Mouse (Mus musculus): ENCODE data around the gene Kcnh1. TPM values are rescaled to one million over a fixed set of nuclear protein-coding genes. Genes with fewer than 3 reads are reported as not detected.

The Kcnh1 gene
- polyA plus RNA-seq, 1 experiment from 2014 or later: 0.04 TPM

DNA sequence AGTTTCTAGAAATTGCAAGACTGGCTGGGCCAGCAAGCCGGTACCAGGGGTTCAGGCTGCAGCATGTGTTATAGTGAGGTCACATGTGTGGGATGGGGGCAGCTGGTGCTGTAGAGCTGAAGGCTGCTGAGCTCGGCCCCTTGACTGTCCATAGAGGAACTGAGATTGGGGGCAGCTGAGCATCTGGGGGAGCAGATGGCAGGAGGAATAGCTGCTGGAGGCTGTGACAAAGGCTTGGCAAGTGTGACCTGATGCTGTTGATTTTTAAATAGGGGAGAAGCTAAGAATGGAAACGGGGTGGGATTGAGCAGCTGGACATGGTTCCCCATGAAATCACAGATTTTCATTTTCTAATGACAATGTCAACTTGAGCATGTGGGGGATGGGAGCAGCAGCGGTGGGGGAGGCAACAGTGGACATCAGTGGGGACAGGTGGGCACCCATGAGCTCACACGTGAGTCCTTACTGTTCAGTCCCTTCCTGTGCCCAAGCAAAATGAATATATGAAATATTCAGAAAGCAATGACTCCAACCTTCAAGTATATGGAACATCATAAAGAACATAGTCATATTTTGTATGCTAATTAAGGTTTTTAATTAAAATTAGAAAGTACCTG, 367.5 kb downstream of the Kcnh1 start:
- Histone ChIP-seq H3K27ac (ENCODE audit: low read depth, low read length) (no peak overlapping the region), H3K4me2 (no peak overlapping the region), H3K4me1 (replicated peaks; ENCODE audit: control insufficient read depth, insufficient read depth, low read length) (no peaks in the 10 kb centered on the region), H3K9me3 (ENCODE audit: control insufficient read depth, low read length) (no peaks in the 10 kb centered on the region), H3K27me3 (replicated peaks; ENCODE audit: control insufficient read depth, insufficient read depth, low read length) (no peaks in the 10 kb centered on the region), H3K9ac (ENCODE audit: low read depth, low read length) (no peak overlapping the region), H3K36me3 (ENCODE audit: control insufficient read depth, insufficient read depth, low read length) (no peaks in the 10 kb centered on the region), H3K4me3 (ENCODE audit: low read depth, low read length) (no peak overlapping the region)
- 69% methylated on average over 5 of the region's 5 CpGs for WGBS
- ATAC-seq (replicated peaks; ENCODE audit: low FRiP score) (no peak), DNase-seq (ENCODE audit: low spot score) (no peak)

DNA sequence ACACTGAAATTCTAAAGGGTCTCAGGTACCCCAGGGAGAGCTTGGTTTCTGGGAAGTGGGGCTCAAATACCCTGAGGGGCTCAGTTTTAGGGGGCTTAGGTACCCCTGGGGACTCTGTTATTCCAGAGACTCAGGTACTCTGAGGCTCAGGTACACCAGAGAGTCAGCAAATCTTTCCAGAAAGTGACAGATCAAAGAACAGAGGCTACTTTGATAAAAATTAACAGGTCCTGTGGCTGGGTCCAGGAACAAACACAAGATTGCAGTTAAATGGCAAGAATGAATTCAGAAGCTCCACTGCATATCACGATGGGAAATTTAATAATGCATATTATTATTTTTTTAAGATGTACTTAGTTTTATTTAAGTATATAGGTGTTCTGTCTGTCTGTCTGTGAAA, 368.8 kb downstream of the Kcnh1 start:
- no peak for ATAC-seq (replicated peaks; ENCODE audit: low FRiP score)
- no peak overlapping the region for H3K4me2 ChIP-seq
- no peaks in the 10 kb centered on the region for H3K9me3 ChIP-seq (ENCODE audit: control insufficient read depth, low read length)
- no peak overlapping the region for H3K4me3 ChIP-seq (ENCODE audit: low read depth, low read length)
- H3K36me3 ChIP-seq (ENCODE audit: control insufficient read depth, insufficient read depth, low read length): no peaks in the 10 kb centered on the region
- no peak overlapping the region for H3K9ac ChIP-seq (ENCODE audit: low read depth, low read length)
- H3K27ac ChIP-seq (ENCODE audit: low read depth, low read length): no peak overlapping the region
- peak; percentile 6 for DNase-seq (ENCODE audit: low spot score)
- no peaks in the 10 kb centered on the region for H3K4me1 ChIP-seq (replicated peaks; ENCODE audit: control insufficient read depth, insufficient read depth, low read length)
- no peaks in the 10 kb centered on the region for H3K27me3 ChIP-seq (replicated peaks; ENCODE audit: control insufficient read depth, insufficient read depth, low read length)
- 69% methylated on average over 1 of the region's 1 CpGs for WGBS

Other genes with a start within 250 kb of the Kcnh1 start
- 0.21 TPM in 1 of 2 replicates, not detected in the other for gene Rd3, start 213.4 kb upstream of the Kcnh1 start, polyA plus RNA-seq (2014; fragmentation: Nextera tagmentation; extraction: Ambion mirVana)
- 10.6 and 15.5 TPM in 2 replicates for gene Traf5, start 98.2 kb upstream of the Kcnh1 start, polyA plus RNA-seq (2014; fragmentation: Nextera tagmentation; extraction: Ambion mirVana)
- gene Rcor3, start 52.7 kb upstream of the Kcnh1 start, polyA plus RNA-seq (2014; fragmentation: Nextera tagmentation; extraction: Ambion mirVana): 14.8 and 15.0 TPM in 2 replicates

Data from liver, embryonic 11.5 days (tissue).